Mouse (Mus musculus) small intestine, adult 2 months (tissue): ENCODE data around the gene Slc1a2.

Experiments used
- CTCF ChIP-seq: fragments of 200-500 bp; IDR thresholded peaks from 2 replicates; pipeline ENCODE4 v1.5.1; 2012; ENCODE audit warnings: low read depth, mild to moderate bottlenecking, control low read depth, inconsistent platforms, low read length, moderate library complexity, mixed read lengths; ENCODE audit not compliant: insufficient replicate concordance, insufficient read length; ENCODE audit errors: extremely low read depth
- POLR2A ChIP-seq: fragments of 200-500 bp; IDR thresholded peaks from 2 replicates; pipeline ENCODE4 v1.6.1; 2012; ENCODE audit warnings: low read depth, mild to moderate bottlenecking, control low read depth, inconsistent platforms, low read length, moderate library complexity

- TF ChIP-seq CTCF, result no peak
- TF ChIP-seq POLR2A, result no peak
These were observed 89.3 kb downstream of the Slc1a2 start for GRCm38 (mm10) chr2:102747758-102748157.
